Mouse (Mus musculus) MEL (cell line): ENCODE data around the gene Slc3a1. TPM values are rescaled to one million over a fixed set of nuclear protein-coding genes. Genes with fewer than 3 reads are reported as not detected.

Source experiments
- DNase-seq: peaks from one replicate; pipeline ENCODE4 v3.0.0; 2011; ENCODE audit warnings: low read depth, low spot score
- H3K27ac ChIP-seq: 2 replicates; pipeline ENCODE4 v1.5.1; 2012; ENCODE audit warnings: low read depth, mild to moderate bottlenecking, control low read depth, low read length, moderate library complexity; ENCODE audit not compliant: control insufficient read depth
- H3K27me3 ChIP-seq, 2 experiments: fragments of 150-350 bp in 1 of 2; sonication (generic) in 1 of 2; 2 replicates each; pipeline ENCODE4 v1.6.1; 2012; ENCODE audit warnings: low read length in 2 of 2, mild to moderate bottlenecking in 2 of 2, improper control_type of control experiment in 1 of 2, moderate library complexity in 1 of 2; ENCODE audit not compliant: insufficient read depth in 2 of 2, control insufficient read depth in 1 of 2
- H3K36me3 ChIP-seq, 2 experiments: 2 replicates each; pipeline ENCODE4 v1.6.1; 2012 to 2014; ENCODE audit warnings: low read length in 2 of 2, improper control_type of control experiment in 1 of 2, inconsistent platforms in 1 of 2, mild to moderate bottlenecking in 1 of 2; ENCODE audit not compliant: insufficient read depth in 2 of 2, control insufficient read depth in 1 of 2
- H3K4me1 ChIP-seq, 2 experiments: fragments of 150-350 bp in 1 of 2; sonication (generic) in 1 of 2; 2 replicates each; pipeline ENCODE4 v1.6.1; 2012; ENCODE audit warnings: low read length in 2 of 2, improper control_type of control experiment in 1 of 2, mild to moderate bottlenecking in 1 of 2; ENCODE audit not compliant: insufficient read depth in 2 of 2, control insufficient read depth in 1 of 2
- H3K4me3 ChIP-seq, 2 experiments: fragments of 150-350 bp in 1 of 2; sonication (generic) in 1 of 2; 2 replicates each; pipeline ENCODE4 v1.5.1; 2012; ENCODE audit warnings: low read depth in 2 of 2, low read length in 2 of 2, mild to moderate bottlenecking in 2 of 2, moderate library complexity in 2 of 2, control low read depth in 1 of 2, improper control_type of control experiment in 1 of 2; ENCODE audit not compliant: control insufficient read depth in 1 of 2, insufficient read depth in 1 of 2
- H3K79me2 ChIP-seq: 2 replicates; pipeline ENCODE4 v1.6.1; 2012; ENCODE audit warnings: mild to moderate bottlenecking, low read length, moderate library complexity; ENCODE audit not compliant: control insufficient read depth, poor library complexity, insufficient read depth
- H3K9ac ChIP-seq: 2 replicates; pipeline ENCODE4 v1.6.1; 2012; ENCODE audit warnings: low read depth, mild to moderate bottlenecking, control low read depth, low read length, moderate library complexity; ENCODE audit not compliant: control insufficient read depth, poor library complexity, severe bottlenecking
- H3K9me3 ChIP-seq: fragments of 150-350 bp; sonication (generic); replicated peaks from 2 replicates; pipeline ENCODE4 v1.6.1; 2012; ENCODE audit warnings: mild to moderate bottlenecking, low read length, improper control_type of control experiment, moderate library complexity; ENCODE audit not compliant: insufficient read depth
- BHLHE40 ChIP-seq: IDR thresholded peaks from 2 replicates; pipeline ENCODE4 v1.6.1; 2012; ENCODE audit warnings: low read depth, mild to moderate bottlenecking, inconsistent platforms, low read length, improper control_type of control experiment, borderline replicate concordance
- CHD2 ChIP-seq: IDR thresholded peaks from 2 replicates; pipeline ENCODE4 v1.6.1; 2011; ENCODE audit warnings: low read length, improper control_type of control experiment
- CTCF ChIP-seq, 3 experiments: IDR thresholded peaks in 2 of 3; conservative IDR thresholded peaks in 1 of 3; 2 replicates each; pipeline ENCODE4 v1.5.1; 2011 to 2012; ENCODE audit warnings: low read length in 3 of 3, low read depth in 2 of 3, mild to moderate bottlenecking in 2 of 3, improper control_type of control experiment in 1 of 3, inconsistent platforms in 1 of 3, mixed read lengths in 1 of 3, moderate library complexity in 1 of 3; ENCODE audit not compliant: control insufficient read depth in 1 of 3, insufficient read depth in 1 of 3, poor library complexity in 1 of 3, severe bottlenecking in 1 of 3
- E2F4 ChIP-seq: IDR thresholded peaks from 2 replicates; pipeline ENCODE4 v1.6.1; 2011; ENCODE audit warnings: low read depth, low read length, improper control_type of control experiment, borderline replicate concordance
- ELF1 ChIP-seq: IDR thresholded peaks from 2 replicates; pipeline ENCODE4 v1.6.1; 2014; ENCODE audit warnings: low read depth, mild to moderate bottlenecking, inconsistent platforms, low read length, improper control_type of control experiment, moderate library complexity
- EP300 ChIP-seq, 2 experiments: IDR thresholded peaks; 2 replicates each; pipeline ENCODE4 v1.6.1; 2011; ENCODE audit warnings: improper control_type of control experiment in 2 of 2, low read length in 2 of 2, low read depth in 1 of 2, mild to moderate bottlenecking in 1 of 2
- GABPA ChIP-seq: IDR thresholded peaks from 2 replicates; pipeline ENCODE4 v1.6.1; 2012; ENCODE audit warnings: low read depth, mild to moderate bottlenecking, inconsistent platforms, low read length, improper control_type of control experiment, moderate library complexity
- GATA1 ChIP-seq: IDR thresholded peaks from 2 replicates; pipeline ENCODE4 v1.6.1; 2011; ENCODE audit warnings: low read depth, low read length, improper control_type of control experiment
- MAX ChIP-seq: IDR thresholded peaks from 2 replicates; pipeline ENCODE4 v1.6.1; 2011; ENCODE audit warnings: low read length, improper control_type of control experiment
- MEF2A ChIP-seq: IDR thresholded peaks from 2 replicates; pipeline ENCODE4 v1.6.1; 2014; ENCODE audit warnings: low read depth, mild to moderate bottlenecking, inconsistent platforms, low read length, improper control_type of control experiment; ENCODE audit not compliant: poor library complexity, insufficient replicate concordance, severe bottlenecking; ENCODE audit errors: extremely low read depth
- MXI1 ChIP-seq: IDR thresholded peaks from 2 replicates; pipeline ENCODE4 v1.6.1; 2011; ENCODE audit warnings: mild to moderate bottlenecking, low read depth, low read length, improper control_type of control experiment
- MYB ChIP-seq: IDR thresholded peaks from 2 replicates; pipeline ENCODE4 v1.6.1; 2011; ENCODE audit warnings: mild to moderate bottlenecking, low read depth, low read length, improper control_type of control experiment
- MYC ChIP-seq: IDR thresholded peaks from 2 replicates; pipeline ENCODE4 v1.6.1; 2011; ENCODE audit warnings: low read depth, mild to moderate bottlenecking, low read length, improper control_type of control experiment, moderate library complexity
- NRF1 ChIP-seq: IDR thresholded peaks from 2 replicates; pipeline ENCODE4 v1.6.1; 2014; ENCODE audit warnings: low read depth, mild to moderate bottlenecking, inconsistent platforms, low read length, improper control_type of control experiment, moderate library complexity; ENCODE audit not compliant: poor library complexity, insufficient read depth, severe bottlenecking
- POLR2A ChIP-seq, 2 experiments: IDR thresholded peaks; 2 replicates each; pipeline ENCODE4 v1.6.1; 2011 to 2012; ENCODE audit warnings: low read length in 2 of 2, mild to moderate bottlenecking in 2 of 2, control low read depth in 1 of 2, improper control_type of control experiment in 1 of 2, low read depth in 1 of 2, moderate library complexity in 1 of 2; ENCODE audit not compliant: control insufficient read depth in 1 of 2, insufficient read depth in 1 of 2, poor library complexity in 1 of 2
- RCOR1 ChIP-seq: IDR thresholded peaks from 2 replicates; pipeline ENCODE4 v1.6.1; 2012; ENCODE audit warnings: low read depth, mild to moderate bottlenecking, inconsistent platforms, low read length, improper control_type of control experiment
- TAL1 ChIP-seq: IDR thresholded peaks from 2 replicates; pipeline ENCODE4 v1.6.1; 2012; ENCODE audit warnings: mild to moderate bottlenecking, inconsistent platforms, low read length, moderate library complexity, mixed read lengths
- TCF12 ChIP-seq: IDR thresholded peaks from 2 replicates; pipeline ENCODE4 v1.6.1; 2014; ENCODE audit warnings: low read depth, mild to moderate bottlenecking, inconsistent platforms, low read length, improper control_type of control experiment, moderate library complexity
- USF1 ChIP-seq: IDR thresholded peaks from 2 replicates; pipeline ENCODE4 v1.6.1; 2014; ENCODE audit warnings: low read depth, mild to moderate bottlenecking, inconsistent platforms, low read length, improper control_type of control experiment, moderate library complexity
- USF2 ChIP-seq, 2 experiments: IDR thresholded peaks; 2 replicates each; pipeline ENCODE4 v1.6.1; 2011 to 2012; ENCODE audit warnings: improper control_type of control experiment in 2 of 2, low read length in 2 of 2, borderline replicate concordance in 1 of 2, inconsistent platforms in 1 of 2, low read depth in 1 of 2, mild to moderate bottlenecking in 1 of 2; ENCODE audit not compliant: insufficient read depth in 1 of 2
- ZC3H11A ChIP-seq: IDR thresholded peaks from 2 replicates; pipeline ENCODE4 v1.6.1; 2012; ENCODE audit warnings: low read depth, mild to moderate bottlenecking, inconsistent platforms, low read length, improper control_type of control experiment
- ZMIZ1 ChIP-seq: IDR thresholded peaks from 2 replicates; pipeline ENCODE4 v1.6.1; 2012; ENCODE audit warnings: low read depth, mild to moderate bottlenecking, inconsistent platforms, low read length, improper control_type of control experiment, moderate library complexity
- polyA plus RNA-seq, 2 experiments: library from polyadenylated mRNA; stranded (reverse) in 1 of 2; unstranded in 1 of 2; fragments of >175 nt in 1 of 2; fragments of >200 nt in 1 of 2; gene quantifications; 2 replicates each; pipeline versions ENCODE4 v1.2.1 to v1.2.4; 2012; ENCODE audit warnings: low replicate concordance in 2 of 2, low read depth in 1 of 2; ENCODE audit not compliant: insufficient read length in 2 of 2, insufficient read depth in 1 of 2, missing spikeins in 1 of 2
- total RNA-seq: library from RNA; depleted of rRNA; stranded (reverse); fragments of 300-350 nt; gene quantifications from 2 replicates; pipeline ENCODE4 v1.2.3, GENCODE M21; 2012

Gene Slc3a1
- total and polyA plus RNA-seq, 3 experiments = 0.08 TPM; not detected in 1

- TF ChIP-seq MEF2A = no peak
- TF ChIP-seq GABPA = no peak
- TF ChIP-seq MYB = no peak
- TF ChIP-seq GATA1 = peak; percentile 68
- no peak for TF ChIP-seq NRF1
- no peak; the same call in 1 of the 2 replicates for TF ChIP-seq MXI1
- no peak; the same call in 1 of the 2 replicates for TF ChIP-seq TAL1
- TF ChIP-seq RCOR1 = no peak
- no peak for TF ChIP-seq ZC3H11A
- TF ChIP-seq EP300 (IDR thresholded peaks at IDR 0.05; ENCODE audit: low read depth in 1 of 2, low read length in 2 of 2) = peak; percentile 28 to 31; a peak in 2 of 4 replicates
- TF ChIP-seq USF2 (IDR thresholded peaks at IDR 0.05; ENCODE audit: borderline replicate concordance in 1 of 2, insufficient read depth in 1 of 2, low read depth in 1 of 2, low read length in 2 of 2) = no peak
- TF ChIP-seq, all 39 proteins: peak for 6
These were observed 30.5 kb upstream of the Slc3a1 start (continued) for GRCm38 (mm10) chr17:84997639-84998038.

- H3K9ac ChIP-seq = no peak overlapping the region
- no peaks in the 10 kb centered on the region; a peak in 1 of 4 replicates for H3K4me1 ChIP-seq
- peaks cover 24% of the 10 kb centered on the region for H3K79me2 ChIP-seq
- peaks cover 4 to 8% of the 10 kb centered on the region in 2 experiments; a peak in 2 of 4 replicates for H3K36me3 ChIP-seq
- DNase-seq = no peak
- TF ChIP-seq TCF12 (no peak), EP300 (IDR thresholded peaks at IDR 0.05; ENCODE audit: low read depth in 1 of 2, low read length in 2 of 2) (no peak), CTCF (IDR thresholded peaks at IDR 0.05 in 2 of 3, conservative IDR thresholded peaks at IDR 0.05 in 1 of 3; ENCODE audit: control insufficient read depth in 1 of 3, insufficient read depth in 1 of 3, low read depth in 2 of 3, low read length in 3 of 3, poor library complexity in 1 of 3, severe bottlenecking in 1 of 3) (no peak), MAX (no peak), ELF1 (no peak), ZMIZ1 (no peak), CHD2 (no peak), BHLHE40 (no peak), POLR2A (IDR thresholded peaks at IDR 0.05; ENCODE audit: control insufficient read depth in 1 of 2, insufficient read depth in 1 of 2, low read depth in 1 of 2, low read length in 2 of 2, poor library complexity in 1 of 2) (no peak), E2F4 (no peak), MEF2A (no peak), MYC (no peak), NRF1 (no peak), USF1 (no peak), TAL1 (no peak), RCOR1 (no peak), USF2 (IDR thresholded peaks at IDR 0.05; ENCODE audit: borderline replicate concordance in 1 of 2, insufficient read depth in 1 of 2, low read depth in 1 of 2, low read length in 2 of 2) (no peak)
- TF ChIP-seq, all 39 proteins: peak for 0
- H3K27me3 ChIP-seq = no peaks in the 10 kb centered on the region
- H3K4me3 ChIP-seq = no peak overlapping the region
- H3K27ac ChIP-seq = no peak overlapping the region
- H3K9me3 ChIP-seq = no peaks in the 10 kb centered on the region
These were observed 28.5 kb upstream of the Slc3a1 start for GRCm38 (mm10) chr17:84999636-85000035.
